Mouse (Mus musculus) right cerebral cortex, postnatal 36 days (tissue): Measurements from ENCODE around the gene Hdlbp.
"Not testable (repeated sequence)": the region's sequence is repeated elsewhere in the genome, so short reads cannot be mapped to it uniquely, and the experiment has no call there.

Experiments
- DNase-seq, 2 experiments: peaks; one replicate each; pipeline ENCODE4 v3.0.0; 2022; ENCODE audit warnings: low spot score in 2 of 2, mixed read lengths in 1 of 2

Gene Hdlbp

DNA sequence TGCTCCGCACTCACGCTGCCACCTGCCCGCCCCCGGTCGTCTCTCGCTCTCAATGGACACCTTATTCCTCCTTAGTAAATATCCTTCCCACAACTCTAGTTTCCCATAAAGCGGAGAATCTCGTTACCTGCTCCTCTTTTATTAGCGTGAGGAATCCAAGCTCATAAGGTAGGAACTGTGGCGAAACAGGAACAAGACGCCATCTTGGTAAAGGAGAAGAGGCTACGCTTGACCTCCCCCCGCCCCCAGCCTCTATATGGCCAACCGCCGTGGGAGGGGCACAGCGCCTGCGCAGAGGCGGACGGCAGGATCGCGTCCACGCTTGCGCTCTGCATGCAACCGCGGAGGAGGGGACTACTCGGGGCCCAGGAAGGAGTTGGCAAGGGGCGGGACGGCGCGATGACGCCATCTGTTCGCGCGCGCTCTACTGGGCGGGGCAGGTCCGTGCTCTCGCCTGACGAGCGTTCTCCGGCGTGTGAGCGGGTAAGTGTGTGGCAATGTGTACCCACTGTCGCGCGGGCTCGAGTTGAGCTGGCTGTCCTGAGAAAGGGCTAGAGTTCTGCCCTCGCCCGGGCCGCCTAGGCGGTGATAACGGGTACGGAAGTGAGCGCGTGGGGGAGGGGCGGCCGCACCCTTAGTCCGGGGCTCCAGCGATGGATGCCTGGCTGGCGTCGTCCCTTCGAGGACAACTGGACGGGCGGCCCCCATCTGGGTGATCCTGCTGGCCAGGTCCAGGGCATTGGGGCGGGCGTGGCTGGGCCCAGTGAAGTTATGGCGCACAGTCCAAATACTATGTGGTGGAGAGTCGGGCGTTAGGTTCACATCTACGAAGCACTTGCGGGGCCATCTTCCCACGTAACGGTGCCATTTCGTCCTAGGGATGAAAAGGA, at the start of gene Hdlbp:
Gene Hdlbp (minus strand): TSS at position 230 of the 890 bp plus-strand sequence.
- DNase-seq = peak; percentile 98 to 99

GRCm38 (mm10) chr1:93522325-93522724, 43.7 kb upstream of the Hdlbp start:
- no peak for DNase-seq

- DNase-seq = no peak
Observed at GRCm38 (mm10) chr1:93521491-93521890, 42.9 kb upstream of the Hdlbp start.

DNA sequence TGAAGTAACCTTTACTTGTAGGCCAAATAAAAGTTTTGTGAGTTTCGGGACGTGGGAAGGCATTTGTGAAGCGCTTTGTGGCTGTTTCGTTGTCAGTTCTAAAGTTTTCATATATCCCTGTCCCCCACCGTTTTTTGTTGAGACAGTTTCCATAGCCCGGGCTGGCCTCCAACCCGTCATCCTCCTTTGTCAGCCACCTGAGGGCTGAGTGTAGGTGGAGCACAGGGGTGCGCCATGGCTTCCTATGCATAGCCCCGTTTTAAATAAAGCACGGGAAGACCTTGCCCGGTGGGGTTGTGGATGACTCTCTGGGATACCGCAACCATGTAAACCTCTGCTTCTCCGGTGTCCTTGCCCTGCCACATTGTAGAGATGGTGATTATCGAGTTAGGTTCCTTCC, 34.6 kb upstream of the Hdlbp start:
- no peak for DNase-seq

DNA sequence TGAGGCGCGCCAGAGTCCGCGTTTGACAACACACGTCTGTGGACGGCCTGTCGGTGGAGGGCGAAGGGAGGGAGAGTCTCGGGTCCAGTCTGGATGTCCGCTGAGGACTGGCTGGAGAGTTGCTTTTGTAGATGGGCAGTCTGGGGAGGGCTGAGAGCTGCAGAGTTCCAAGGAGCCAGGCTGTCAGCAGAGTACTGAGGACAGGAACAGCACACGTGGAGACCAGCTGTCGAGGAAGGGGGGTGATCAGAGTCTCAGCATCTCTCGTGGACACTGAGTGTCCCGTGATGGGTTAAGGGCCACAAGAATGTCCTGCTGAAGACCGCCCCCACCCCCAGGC, 33.7 kb upstream of the Hdlbp start:
- DNase-seq = no peak

DNA sequence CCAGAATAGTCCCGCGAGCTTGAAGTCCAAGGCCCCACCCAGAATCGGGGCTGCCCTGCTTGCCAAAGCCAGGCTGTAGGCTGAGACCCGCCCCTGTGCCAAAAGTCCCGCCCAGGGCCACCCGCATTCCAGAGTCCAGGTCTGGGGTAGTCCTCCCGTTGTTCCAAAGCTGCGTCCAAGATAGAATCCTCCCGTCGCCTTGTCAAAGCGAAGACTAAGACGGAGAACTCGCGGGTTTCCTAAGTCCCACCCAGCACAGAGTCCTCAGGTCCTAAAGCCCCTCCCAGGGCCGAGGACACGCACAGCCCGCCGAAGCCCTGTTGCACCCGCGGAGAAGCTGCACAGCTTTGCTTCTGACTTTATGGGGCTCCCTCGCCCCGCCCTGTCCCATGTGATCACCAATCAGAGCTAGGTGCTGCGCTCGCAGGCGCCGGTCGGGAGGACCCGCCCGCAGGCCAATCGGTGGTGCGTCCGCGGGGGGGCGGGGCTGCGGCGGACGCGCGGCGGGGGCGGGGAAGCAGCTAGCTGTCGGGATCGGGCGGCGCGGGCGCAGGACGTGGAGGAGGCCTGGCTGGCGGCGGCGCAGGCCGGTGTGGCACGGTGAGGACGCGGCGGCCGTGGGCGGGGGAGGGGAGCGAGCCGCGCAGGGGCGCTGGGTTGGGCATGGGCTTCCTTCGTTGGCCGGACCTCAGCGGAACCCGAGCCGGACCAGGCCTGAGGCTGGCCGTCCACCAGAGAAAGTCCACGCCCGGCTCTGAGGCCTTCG, 33.2 kb upstream of the Hdlbp start, which contains the start of gene Farp2:
Gene Farp2 (plus strand): TSS at position 495 of the 766 bp plus-strand sequence.
- peak; percentile 93 to 94 for DNase-seq

GRCm38 (mm10) chr1:93508576-93508975, 30.0 kb upstream of the Hdlbp start:
- not testable (repeated sequence) for DNase-seq

DNA sequence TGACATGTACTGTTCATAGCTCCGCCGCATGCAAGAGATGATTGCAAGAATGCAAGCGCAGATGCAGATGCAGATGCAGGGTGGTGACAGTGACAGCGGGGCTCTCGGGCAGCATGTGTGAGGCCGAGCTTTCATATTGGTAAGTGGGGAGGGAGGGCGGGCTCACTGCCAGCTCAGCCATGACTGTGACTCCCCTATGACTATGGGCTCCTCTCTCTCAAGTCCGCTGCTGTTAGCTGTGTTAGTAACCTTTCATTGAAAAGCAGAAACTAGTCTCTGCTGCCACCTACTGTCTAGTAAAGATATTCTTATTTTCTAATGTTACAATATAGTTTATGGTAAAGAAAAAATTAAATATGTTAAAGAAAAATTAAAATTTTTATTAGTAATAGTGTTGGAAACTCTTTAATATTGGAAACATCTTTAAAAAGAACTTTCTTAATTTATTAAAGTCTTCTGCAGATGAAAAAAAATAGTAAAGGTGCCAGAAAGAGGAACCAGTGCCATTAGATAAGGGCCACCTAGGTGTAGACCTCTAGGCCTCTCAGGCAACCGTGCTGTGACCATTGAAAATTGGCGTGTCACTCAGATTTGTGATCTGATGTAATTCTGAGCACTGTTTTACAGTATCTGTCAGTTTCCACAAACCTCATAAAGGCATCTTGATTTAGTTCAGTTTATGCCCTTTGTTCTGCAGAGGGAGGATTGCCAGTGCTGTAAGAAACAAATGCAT, 28.5 kb upstream of the Hdlbp start:
- no peak for DNase-seq

- no peak for DNase-seq
Observed at GRCm38 (mm10) chr1:93495312-93495711, 16.7 kb upstream of the Hdlbp start.

DNA sequence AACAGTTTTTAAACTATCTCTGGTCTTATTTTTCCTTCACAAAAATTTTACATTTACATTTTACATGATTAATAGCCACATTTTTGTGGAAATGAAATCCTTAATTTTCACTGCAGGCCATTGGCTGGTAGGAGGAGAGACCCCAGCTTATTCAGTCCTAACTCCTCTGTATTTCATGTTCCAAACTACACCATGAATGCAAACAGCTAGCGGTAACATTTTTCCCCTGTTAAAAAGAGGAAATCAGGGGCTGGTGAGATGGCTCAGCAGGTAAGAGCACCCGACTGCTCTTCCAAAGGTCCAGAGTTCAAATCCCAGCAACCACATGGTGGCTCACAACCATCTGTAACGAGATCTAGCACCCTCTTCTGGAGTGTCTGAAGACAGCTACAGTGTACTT, 7.7 kb upstream of the Hdlbp start:
- DNase-seq = not testable (repeated sequence)

DNA sequence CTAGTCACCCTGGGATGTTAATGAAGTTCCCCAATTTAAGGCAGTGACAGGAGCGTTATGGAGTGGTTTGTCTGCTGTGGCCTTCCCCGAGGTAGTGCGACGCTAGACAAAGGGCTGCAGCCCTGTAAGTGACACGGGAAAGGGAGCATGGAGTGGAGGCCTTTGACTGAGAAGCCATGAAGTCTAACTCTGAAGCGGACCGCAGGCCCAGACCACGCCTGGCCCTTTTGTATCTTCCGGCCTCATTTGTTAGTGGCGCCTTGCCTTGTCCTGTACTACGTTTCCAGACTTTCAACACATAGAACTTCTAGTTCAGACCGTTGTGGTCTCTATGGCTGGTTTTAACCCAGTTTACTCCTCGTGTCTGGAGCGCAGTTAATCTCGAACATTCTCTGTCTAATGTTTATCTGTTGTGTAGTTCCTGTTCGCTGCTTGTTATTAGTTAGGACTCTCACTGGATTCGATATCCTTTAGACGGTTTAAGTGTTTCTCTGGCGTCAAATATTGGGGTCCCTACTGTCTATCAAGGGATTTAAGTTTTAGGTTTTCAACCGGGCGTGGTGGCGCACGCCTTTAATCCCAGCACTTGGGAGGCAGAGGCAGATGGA, 965 bp upstream of the Hdlbp start:
- peak; percentile 1 to 8 for DNase-seq

GRCm38 (mm10) chr1:93477758-93478585, 643 bp downstream of the Hdlbp start:
- DNase-seq = peak; percentile 98 to 99

DNA sequence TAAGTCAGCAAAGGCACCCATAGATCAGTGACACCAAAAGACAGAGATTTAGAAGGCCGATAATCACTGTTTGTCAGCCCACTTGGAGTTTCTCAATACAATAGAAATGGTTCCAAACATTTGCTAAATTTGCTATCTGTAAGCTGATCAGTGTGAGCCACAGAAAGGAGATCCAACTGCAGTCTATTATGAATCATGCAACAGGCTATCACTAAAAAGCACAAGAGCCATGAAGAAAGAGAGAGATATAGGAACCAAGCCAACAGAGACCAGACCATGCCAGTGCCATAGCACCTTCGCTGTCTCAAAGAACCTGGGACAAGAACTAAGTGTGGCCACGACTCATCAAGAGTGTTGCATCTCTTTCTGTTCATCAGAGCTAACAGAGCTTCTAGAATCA, 2.9 kb downstream of the Hdlbp start:
- DNase-seq = no peak

DNA sequence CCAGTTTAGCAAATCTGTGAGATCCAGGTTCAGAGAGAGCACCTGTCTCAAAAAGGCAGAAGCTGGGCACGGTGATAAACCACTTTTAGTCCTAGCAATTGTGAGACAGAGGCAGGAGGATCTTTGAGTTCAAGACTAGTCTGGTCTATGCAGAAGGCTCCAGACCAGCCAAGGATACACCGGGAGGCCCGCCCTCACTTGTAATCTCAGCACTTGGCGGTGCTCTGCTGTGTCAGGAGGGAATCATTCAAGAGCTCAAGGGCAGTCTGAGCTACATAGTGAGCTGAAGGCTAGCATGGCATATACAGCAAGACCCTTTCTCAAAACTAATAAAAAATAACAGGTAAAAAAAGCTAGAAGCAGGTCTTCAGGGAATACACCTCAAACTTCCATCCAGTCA, 10.0 kb downstream of the Hdlbp start:
- DNase-seq = no peak

DNA sequence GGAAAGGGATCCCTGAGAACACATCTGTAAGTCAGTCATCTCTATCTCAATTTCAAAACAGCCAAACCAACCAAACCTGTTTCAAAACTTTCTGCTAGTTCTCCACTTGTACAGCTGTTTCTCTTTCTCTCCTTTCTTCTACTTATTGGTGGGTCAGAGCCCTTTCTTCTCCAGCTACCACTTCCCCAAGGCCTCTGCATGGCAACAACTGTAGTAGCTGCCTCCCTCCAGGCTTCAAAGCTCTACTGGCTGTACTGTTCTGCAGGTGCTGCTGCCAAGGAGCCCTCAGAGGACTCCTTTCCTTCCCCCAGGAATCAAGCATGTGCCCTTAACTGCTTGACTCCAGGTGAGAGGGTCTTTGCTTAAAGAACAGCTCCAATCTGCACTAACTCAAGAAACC, 12.9 kb downstream of the Hdlbp start:
- DNase-seq = no peak

- DNase-seq = no peak
Observed at GRCm38 (mm10) chr1:93465066-93465465, 13.5 kb downstream of the Hdlbp start.

DNA sequence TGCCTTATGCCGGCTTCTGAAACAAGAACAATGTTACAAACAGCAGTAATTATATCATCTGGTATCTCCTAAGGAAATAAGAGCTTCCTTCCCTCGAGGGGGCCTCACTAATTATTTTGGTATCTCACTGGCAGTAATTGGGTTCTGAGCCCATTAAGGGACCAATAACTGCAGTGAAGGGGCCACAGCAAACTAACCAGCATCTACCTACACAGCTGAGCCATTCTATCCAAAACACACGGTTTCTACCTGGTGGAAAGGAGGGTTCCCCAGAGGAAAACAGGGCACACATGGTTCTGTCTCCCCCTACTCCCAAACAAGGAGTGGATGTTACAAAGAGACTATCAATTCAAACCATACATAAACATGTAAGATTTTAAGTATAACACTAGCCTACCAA, 19.5 kb downstream of the Hdlbp start:
- no peak for DNase-seq

GRCm38 (mm10) chr1:93458357-93458756, 20.3 kb downstream of the Hdlbp start:
- DNase-seq = no peak

- no peak for DNase-seq
Observed at GRCm38 (mm10) chr1:93453721-93454255, 24.8 kb downstream of the Hdlbp start.

GRCm38 (mm10) chr1:93450118-93450517, 28.5 kb downstream of the Hdlbp start:
- DNase-seq = not testable (repeated sequence)

DNA sequence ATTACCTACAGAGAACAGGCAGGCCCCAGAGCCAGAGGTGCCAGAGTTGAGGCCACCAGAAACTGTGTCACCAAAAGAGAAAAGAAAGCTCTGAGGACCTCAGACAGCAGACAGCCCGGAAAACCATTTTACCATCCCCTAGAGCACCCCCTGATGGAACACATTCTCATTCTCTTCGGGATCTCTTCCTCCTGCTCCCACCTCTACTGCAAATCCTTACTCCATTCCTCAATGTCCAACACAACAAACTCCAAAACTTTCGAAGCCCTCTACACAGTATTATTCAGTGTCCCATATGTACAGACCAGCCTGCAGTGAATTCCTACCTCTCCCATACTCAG, 32.8 kb downstream of the Hdlbp start:
- DNase-seq = no peak
